Mouse (Mus musculus) spleen, postnatal 4 days (tissue): Measurements from ENCODE around the gene Slc44a3.

Source experiments
- DNase-seq, 2 experiments: peaks; one replicate each; pipeline ENCODE4 v3.0.0; 2022; ENCODE audit warnings: low spot score in 2 of 2

Slc44a3 gene

DNA sequence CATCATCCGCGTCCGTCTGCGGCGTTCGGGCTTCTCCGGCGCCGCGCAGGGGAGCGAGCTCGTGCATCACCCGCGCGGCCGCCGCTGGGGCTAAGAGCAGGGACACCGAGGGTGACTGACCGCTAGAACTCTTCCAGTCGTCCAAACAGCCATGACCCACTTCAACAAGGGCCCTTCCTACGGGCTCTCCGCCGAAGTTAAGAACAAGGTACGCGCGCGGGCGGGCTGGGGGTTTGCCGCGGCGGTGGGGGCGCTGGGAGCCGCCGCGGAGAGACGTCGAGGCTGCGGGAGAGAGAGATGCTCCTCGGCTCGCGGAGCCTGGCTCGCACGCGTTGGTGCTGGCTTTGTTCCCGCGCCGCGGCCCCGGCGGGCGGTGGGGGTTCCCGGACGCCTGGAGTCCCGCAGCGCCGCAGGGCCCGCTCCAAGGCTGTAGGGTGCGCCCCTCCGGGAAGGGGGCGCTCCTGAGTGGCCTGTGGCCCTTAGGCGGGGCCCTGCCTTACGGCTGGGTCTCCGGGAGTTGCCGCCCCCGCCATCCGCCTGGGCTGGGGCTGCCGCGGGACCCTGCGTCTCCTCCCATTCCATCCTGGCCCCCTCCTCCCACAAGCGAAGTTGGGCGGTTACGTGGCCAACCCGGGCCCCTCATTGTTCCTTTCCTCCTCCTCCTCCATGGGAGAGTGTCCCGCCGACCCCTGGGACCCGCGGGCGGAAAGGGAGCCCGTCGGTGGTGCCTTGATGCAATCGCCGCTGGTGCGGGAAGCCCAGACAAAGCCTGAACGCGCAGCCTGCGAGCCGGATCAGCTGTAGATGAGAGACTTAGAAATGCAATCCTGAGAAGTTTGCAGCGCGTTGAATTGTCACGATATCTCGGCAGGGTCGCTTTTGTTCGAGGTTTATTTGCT is 105.3 kb downstream of the Slc44a3 start:
- DNase-seq: peak; percentile 73 to 88

DNA sequence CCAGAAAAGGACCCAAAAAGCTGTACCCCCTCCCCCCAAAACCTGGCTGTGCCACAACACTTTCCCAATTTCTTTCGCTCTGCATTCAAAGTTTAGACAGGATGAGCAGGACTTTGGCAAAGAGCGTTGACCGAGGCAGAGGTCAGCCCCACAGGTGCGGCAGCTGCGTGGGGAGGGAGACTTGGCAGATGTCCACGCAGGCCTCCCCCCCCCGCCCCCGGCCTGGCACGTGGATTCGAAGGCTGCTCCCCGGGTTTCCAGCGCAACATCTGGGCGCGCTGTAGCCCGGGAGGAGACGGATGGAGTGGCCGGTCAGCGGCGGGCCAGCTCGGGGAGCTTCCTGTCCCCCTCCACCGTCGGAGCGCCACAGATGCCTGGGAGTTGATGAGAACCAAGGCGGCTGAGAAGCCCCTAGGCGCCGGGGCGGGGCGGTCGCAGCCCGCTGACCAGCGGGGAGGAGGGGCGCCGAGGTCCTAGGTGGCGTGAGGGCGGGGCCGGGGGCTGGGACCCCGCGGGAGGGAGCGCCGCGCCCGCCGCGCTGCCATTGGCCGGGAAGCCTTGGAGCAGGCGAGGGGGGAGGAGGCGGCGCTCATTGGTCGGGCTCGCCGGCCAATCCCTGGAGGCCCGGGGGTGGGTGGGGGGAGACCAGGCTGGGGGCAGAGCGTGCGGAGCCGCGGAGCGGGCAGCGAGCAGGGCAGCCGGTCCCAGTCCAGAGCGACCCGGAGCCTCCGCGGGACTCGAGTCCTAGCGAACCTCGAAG is 106.2 kb downstream of the Slc44a3 start, which contains the start of gene Cnn3:
Cnn3 (plus strand) TSS at position 637 of the 760 bp plus-strand sequence.
- DNase-seq: peak; percentile 79 to 85

DNA sequence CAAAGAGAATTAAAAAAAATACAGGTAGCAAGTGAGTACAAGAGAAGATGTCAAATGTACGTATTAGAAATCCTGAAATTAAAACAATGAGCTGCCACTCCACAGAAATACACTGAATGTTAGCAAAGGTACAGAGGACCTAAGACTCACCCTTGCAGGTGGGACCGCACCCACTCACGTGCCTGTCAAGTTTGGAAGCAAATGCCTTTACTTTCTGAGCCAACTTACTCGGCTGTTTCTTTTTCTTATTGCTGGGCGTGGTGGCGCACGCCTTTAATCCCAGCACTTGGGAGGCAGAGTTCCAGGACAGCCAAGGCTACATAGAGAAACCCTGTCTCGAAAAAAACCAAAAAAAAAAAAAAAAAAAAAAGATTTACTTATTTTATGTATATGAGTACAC is 109.8 kb downstream of the Slc44a3 start:
- DNase-seq: no peak

DNA sequence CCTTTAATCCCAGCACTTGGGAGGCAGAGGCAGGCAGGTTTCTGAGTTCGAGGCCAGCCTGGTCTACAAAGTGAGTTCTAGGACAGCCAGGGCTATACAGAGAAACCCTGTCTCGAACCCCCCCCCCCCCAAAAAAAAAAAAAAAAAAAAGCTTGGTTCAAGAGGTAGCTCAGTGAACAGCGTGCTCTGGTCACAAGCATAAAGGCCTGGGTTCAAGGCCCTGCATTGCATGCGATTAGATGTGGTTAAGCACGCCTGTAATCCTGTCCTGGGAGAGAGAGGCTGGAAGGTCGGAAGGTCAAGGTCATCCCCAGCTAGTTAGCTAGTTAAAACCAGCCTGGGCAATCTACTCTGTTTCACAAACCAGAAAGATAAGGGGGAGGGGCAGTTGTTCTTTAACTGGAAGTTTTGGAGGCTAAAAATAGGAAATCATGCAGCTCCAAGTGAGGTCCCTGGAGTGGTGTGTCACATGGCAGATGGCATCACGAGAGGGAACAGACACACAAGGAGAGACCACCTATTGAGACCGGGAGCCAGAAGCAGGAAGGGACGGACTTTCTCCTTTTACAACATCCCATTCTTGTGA is 113.3 kb downstream of the Slc44a3 start:
- no peak for DNase-seq

DNA sequence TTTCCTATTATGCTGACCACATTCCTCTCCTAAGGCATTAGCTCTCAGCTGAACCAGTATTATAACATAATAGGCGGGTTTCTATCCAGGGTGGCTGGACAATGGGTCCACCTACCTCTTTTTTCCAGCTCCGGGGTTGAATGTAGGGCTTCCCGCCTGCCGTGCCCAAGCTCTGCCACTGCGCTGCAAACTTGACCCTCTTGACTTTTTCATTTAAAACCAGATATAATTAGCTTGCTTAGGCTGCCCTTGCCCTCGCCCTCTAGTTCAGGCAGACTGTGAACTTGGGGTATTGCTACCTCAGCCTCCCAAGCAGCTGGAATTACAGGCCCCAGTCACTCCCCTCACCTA is 114.0 kb downstream of the Slc44a3 start:
- DNase-seq: no peak

GRCm38 (mm10) chr3:121417379-121418250 is 114.6 kb downstream of the Slc44a3 start:
- DNase-seq: no peak

DNA sequence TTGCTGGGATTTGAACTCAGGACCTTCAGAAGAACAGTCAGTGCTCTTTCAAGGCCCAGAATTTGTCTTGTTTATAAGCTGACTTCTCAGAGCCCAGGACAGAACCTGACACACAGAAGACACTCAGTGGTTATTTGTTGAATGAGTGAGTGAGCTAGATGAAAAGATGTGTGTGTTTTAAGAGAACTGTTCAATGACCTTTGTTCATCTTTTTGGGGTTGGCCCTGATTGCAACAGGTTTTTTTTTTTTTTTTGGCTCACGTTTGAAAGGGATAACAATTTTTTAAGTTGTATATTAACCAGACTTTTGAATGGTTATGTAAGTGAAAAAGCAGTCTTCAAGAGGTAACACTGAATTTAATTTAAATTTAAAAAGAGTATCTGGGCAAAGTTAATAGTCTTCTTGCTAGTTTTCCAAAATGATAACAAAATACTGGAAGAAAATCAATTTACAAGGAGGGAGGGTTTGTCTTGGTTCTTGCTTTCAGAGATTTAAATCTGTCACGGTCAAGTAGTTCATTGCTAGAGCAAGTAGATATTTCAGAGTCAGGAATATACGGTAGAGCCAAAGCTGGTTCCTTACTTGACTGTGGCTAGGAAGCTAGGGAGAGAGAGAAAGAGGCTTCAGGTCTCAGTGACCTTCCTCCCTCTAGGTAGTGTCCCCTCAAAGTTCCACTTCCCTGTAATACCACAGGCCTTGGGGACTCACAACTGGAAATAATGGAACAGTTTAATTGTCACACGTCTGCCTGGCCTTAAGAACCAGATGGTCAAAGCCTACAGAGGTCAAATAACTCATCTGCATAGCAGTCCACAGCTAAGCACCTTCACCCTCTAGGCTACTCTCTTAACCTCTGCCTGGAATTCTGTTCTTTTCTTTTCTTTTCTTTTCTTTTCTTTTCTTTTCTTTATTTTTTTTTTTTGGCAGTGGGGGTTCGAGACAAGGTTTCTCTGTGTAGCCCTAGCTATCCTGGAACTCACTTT is 115.7 kb downstream of the Slc44a3 start:
- no peak for DNase-seq

DNA sequence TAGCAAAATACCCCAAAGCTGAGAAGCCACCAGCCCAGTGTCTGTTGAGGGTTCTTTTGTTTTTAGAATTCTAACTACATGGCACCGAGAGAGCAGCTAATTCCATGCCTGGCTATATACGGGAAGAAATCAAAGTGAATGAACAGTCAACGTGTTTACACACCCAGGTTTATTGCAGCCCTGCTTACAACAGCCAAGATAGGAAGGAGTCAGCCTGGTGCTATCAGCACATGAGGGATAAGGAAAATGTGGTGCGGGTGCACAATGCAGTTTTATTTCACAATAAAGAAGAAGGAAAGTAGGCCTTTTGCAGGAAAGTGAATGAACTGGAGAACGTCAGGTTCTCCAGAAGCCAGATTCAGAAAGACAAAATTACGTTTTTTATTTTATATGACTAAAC is 120.8 kb downstream of the Slc44a3 start:
- no peak for DNase-seq
